Mouse (Mus musculus): ENCODE measurements around the gene 1700023F06Rik.

Gene 1700023F06Rik

DNA sequence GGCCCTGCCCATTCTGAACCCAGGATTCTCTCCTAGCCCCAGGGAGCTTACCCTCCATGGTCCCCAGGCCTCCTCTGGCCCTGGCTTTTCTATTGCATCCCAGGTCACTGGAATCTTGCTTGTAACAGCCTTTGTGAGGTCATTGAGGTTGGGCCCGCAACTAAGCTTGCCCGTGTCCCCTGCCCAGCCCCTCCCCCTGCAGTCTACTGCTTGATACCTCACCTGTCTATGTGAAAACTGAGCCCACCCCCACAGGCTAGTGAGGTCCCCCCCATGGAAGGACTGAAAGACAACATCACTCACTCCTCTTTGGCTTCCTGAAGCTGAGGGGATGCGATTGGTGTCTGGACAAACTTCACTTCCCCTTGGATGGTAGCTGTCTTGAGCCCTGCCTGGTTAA lies at the start of gene 1700023F06Rik:
1700023F06Rik (minus strand) TSS at position 101 of the 400 bp plus-strand sequence.
- DNase-seq (ENCODE audit: low read depth) = no peak

DNA sequence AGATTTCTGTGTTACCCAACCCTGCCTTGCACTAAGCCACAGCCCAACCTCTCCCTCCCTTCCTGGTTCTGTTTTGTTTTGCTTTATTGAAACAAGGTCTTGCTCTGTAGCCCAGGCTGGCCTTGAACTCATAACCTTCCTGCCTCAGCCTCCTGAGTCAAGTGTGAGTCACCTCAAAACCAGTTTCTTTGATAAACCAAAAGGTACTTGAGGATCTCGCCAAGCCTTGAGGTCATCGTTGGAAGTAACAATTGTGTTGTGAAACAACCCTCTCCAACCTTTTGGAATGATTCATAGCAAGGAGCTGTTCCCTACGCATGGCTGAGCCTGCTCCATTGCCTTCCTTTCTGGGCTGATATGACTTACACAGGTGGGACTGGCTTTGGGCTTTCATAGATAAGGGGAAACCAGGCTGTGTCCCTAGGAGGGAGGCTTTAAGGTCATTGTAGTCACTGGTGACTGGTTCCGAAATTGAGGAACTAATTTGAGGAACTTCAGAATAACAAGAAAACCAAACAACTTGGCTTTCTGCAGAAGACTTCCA lies 49.7 kb upstream of the 1700023F06Rik start:
- peak; percentile 70 for DNase-seq (ENCODE audit: low read depth)

DNA sequence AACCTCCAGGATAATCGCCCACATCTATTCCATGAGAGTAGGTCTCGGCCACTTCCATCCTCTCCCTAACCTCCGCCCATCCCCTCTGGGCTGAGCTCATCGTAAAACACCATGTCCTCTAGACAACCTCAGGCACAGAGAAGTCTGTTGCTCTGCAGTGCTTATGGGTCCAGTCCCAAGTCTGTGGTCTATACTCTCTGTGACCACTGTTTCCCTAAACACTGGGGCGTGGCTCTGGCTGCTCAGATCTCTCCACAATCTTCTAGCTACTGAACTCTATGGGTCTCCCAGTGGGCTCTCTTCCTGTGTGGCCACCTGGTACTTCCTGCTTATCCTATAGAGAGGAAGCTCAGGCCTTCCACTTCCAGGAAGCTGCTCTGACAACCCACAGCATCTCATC lies 45.2 kb upstream of the 1700023F06Rik start:
- no peak for DNase-seq (ENCODE audit: low read depth)

DNA sequence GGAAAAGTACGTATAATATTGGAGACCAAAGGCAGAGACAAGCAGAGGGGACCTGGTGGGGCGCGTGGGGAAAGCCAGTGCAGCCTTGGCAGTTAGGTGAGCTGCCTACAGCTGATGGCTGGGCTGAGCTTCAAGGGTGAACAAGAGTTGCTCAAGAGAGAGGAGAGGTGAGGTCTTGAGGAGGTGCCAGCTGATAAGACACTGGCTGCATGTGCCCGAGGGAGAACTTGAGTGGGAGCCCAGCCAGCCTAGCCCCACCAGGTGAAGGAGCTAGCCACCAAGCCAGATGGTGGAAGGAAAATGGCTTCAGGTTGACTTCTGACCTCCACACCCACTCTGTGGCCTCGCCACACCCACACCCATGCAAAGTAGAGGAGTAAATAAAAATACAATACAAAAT lies 44.0 kb upstream of the 1700023F06Rik start:
- DNase-seq (ENCODE audit: low read depth) = no peak

DNA sequence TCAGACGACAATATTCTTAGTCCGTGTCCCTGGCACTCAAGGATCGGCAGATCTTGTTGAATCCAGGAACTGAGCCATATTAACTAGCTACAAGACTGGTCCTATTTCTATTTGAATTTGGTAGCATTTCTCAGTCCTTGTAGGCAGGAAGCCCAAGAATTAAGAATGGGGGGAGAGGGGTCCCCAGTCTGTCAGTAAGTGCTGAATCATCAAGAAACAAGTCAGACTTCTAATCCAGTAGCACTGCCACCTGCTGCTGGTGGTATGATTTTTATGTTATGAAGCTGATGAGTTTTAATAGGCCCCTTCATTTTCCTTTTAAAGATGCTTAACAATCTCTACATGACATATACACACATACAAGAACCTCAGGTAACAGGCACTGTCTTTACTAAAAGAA lies 42.0 kb upstream of the 1700023F06Rik start:
- no peak for DNase-seq (ENCODE audit: low read depth)

DNA sequence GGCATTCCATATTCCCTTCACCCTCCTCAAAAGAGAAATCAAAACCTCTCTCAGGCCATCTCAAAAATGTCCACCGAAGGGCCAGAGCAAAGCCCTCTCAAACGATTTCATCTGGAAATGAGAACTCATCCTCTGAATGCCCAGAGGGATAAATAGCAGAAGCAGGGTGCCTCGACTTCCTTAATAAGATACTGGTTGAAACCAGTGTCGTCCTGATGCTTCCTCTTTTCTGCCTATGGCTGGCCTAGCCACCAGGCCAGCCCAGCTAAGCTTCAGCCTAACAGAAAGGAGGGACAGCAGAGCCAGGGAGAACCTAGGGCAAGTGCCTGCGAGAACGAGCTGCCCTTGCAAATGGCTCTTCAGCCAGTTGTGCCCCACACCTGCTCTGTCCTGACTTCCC lies 41.2 kb upstream of the 1700023F06Rik start:
- no peak for DNase-seq (ENCODE audit: low read depth)

DNA sequence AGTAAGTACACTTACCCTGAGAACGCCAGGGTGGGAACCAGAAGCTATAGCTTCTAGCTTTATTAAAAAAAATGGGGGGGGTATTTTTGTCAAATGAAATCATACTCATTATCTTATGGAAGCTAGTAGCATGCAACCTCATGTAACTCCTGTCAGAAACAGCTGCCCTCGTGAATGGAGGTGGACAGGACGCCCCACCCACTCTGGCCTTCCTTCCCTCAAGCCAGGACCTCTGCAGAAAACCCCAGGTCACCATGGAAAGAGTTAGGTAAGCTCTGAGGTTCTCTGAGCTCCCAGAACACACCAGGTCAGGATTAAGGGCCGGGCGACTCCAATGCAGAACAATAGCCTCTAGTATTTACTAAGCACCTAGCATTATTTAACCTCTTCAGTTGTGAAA lies 40.5 kb upstream of the 1700023F06Rik start:
- DNase-seq (ENCODE audit: low read depth) = no peak

DNA sequence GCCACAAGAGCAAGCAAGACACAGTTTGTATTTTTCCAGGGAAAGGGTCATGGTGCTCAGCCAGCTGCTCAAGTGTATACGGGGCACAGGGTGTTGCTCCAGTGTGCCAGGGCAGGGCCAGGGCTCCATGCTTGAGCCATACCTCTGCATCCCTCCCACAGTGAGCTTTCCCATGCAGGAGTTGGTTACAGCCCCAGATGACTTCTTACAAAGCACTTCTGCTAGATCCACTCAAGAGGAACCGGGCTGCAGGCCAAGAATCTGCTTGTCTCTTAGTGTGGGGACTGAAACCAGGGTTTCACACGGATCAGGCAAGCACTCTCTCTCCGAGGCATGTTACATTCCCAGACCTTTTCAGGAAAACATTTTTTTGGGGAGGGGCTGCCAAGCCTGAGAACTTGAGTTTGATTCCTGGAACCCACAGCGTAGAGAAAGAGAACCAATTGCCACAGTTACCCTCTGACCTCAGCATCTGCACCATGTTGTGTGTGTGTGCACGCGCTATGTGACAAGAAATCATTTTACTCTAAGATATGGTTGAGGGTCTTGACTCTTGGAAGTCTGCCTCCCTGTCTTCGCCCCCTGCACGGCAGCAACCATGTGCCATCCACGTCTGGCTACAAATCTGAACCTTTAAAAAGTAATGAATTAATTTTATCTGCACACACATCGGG lies 39.3 kb upstream of the 1700023F06Rik start:
- peak; percentile 80 for DNase-seq (ENCODE audit: low read depth)

DNA sequence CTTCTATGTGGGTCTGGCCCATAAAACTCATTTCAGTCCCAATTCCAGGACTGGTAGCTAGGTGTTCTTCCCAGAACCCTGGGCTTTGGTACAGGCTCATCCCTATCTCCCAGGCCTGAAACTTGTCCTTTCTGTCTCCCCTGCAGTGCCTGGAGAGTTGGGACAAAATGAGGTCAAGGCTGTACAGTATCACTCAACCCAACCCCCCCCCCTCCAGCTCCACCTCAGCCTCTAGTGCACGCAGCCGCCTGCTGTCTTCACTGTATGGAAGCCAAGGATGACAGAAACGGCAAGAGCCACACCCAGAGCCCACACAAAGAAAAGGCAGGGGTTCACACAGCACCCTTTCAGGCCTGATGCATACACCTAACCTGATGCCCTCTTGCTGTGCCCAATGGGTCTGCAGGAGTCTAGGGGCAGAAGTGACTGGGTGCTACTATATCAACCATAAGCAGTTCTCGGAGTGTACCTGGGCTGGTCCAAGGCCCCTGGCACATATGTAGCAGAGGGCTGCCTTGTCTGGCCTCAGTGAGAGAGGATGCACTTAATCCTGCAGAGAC lies 38.5 kb upstream of the 1700023F06Rik start:
- no peak for DNase-seq (ENCODE audit: low read depth)

DNA sequence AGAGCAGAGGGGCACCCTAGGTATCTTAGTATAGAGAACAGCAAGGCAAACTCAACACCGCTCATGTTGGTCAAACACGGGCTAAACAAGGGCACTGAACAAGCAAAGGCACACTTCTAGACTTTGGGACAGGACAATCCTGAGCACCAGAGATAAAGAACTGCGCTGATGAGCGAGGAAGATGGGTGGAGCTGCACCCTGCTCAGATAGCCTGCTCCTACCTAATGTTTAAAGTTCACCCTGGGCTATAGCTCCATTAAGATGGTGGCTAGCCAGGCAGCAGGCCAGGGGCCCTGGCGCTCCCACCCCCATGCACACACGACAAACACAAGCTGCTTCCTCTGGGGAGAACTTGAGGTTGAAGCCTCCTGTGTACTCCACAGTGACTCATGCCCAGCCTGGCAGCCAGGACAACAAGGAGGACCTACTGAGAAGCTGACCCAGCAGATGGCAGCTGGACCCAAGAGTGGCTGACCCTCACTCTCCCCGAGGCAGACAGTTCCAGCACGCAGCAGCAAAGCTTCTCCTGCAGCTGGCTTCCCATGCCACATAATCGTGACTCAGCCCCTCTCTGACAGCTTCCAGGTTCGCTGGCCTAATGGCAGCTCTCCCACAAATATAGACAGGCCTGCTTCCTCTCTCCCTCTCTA lies 37.8 kb upstream of the 1700023F06Rik start:
- DNase-seq (ENCODE audit: low read depth) = peak; percentile 87

DNA sequence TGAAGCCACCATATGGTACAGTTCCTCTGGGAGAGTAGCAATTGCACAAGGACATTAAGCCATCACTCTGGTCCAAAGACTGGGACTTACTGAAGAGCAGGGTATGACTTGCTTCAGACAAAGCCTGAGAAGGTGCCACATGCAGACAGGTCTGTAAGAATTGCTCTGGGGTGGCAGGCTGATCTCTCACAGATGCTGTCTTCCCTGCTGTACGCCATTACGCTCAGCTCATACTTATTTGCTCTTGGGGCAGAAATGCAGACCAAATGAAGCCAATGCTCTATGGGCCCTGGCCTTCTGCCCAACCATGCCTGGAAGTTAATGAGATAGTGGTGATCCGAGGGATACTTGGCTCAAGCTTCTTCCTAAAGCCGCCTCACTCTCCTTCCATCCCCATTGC lies 36.5 kb upstream of the 1700023F06Rik start:
- peak; percentile 36 for DNase-seq (ENCODE audit: low read depth)

DNA sequence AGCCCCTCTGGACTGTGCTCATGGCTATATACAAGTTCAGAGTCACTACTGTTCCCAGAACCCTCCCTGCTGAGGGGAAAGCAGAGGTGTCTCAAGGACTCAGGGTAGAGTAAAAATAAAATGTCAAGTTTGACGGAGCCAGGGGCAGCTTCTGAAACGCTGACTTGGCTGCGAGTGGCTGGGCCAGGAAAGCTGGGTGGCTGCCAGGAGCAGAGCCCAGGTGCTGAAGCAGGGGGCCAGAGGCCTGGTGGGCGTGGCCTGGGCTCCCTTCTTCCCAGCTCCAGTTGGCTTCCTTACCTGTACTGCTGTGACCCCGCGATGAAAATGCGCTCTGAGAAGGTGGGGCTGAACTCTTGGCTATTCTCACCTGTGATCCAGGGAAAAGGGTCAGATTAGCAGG lies 32.4 kb upstream of the 1700023F06Rik start:
- DNase-seq (ENCODE audit: low read depth) = no peak

DNA sequence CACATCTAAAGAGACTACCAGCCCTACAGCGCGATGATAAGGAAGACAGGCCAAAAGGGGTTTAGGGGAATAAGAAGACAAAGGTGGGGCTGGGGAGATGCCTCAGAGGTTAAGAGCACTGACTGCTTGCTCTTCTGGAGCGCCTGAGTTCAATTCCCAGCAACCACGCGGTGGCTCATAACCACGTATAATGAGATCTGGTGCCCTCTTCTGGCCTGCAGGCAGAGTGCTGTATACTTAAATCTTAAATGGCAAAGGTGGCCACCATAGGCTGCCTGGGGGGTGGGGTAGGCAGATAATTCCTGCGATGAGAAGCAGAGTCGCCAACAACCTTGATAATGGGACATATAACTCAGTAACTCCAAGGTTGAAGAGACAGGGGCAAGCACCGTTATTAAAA lies 29.4 kb upstream of the 1700023F06Rik start:
- no peak for DNase-seq (ENCODE audit: low read depth)

DNA sequence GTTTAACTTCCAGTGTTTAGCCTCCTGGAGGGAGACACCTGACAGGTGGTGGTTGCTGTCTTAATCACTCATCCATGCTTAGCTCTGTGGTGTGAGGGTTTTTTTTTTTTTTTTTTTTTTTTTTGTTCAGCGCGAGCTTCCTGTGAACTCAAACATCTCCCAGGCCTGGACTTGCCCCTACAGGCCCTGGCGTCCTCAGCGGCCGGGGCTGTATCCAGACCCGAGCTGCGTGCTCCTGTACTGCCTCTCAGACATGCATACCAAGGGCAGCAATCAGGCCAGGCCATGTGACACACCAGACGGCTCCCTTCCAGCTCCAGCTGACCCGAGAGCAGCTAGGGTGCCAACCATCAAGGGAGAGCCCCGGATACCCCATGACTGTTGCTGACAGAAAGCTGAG lies 28.5 kb upstream of the 1700023F06Rik start:
- no peak for DNase-seq (ENCODE audit: low read depth)

DNA sequence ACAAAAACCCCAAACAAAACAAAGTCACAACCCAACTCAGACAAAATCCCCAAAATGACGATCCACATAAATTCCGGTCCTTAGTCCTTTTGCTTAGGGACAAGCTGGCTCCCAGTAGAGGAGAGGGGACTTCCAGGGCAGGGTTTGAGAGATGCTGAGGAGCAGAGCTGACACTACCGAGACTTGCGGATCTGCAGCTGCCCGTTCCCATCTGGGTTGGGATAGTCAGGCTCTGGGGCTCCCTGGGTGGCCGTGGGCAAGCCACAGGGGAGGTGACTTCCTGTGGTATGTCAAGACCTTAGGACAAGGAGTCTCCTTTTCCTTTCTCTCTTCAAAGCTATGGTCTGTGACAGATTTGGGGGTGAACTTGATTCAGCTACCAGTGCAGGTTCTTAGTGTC lies 28.1 kb upstream of the 1700023F06Rik start:
- DNase-seq (ENCODE audit: low read depth) = no peak

DNA sequence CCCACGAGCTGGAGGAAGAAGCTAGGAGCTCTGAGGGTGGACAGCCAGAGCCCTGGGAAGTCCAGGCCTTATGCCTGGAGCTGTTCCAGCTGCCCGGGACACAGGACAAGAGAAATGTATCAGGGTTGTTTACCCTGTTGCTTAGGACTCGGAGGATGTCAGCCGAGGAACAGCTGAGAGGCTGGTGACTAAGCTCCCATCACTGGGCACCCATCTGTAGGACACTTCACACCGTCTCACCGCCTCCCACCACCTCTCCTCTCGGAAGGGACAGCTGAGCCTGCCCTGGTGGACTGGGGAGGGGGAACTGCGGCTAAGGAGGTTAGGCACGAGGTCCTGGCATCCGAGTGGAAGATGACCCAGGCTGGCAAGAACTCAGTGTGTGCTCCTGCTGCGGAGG lies 27.3 kb upstream of the 1700023F06Rik start:
- no peak for DNase-seq (ENCODE audit: low read depth)

DNA sequence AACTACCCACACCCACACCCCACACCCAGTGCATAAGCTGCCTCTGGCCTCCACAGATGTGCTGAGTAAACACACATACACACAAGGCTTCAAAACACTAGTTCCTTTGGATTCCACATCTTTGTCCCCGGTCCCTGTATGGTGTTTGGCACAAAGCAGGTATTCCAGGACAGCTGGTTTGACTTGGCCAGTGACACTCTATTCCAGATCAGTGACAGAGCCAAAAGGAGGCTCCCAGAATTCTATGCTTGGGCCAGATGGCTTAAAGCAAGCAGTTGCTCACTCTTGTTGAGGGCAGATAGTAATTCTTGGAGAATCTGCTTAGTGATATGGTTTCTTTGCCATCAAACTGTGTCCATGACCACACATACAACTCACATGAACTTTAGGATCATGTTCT lies 26.1 kb upstream of the 1700023F06Rik start:
- DNase-seq (ENCODE audit: low read depth) = no peak

DNA sequence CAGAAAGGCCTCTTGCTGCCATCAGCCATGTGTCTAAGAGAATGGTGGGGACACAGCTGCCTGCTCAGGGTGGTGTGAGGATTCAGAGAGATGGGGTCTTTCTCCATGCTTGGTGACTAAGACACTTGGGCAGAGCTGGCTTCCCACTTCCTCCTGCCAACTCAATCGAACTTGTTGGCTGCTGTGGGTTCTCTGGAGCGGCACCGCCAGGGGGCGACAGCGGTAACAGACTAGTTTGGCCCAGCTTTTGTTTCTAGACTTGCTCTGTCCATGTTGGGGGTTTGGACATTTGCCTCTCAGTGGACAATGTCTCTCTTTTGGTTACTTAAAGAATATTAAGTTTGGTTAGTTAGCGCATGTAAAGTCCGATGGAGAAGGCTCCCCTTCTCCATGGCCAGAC lies 24.6 kb upstream of the 1700023F06Rik start:
- peak; percentile 88 for DNase-seq (ENCODE audit: low read depth)

DNA sequence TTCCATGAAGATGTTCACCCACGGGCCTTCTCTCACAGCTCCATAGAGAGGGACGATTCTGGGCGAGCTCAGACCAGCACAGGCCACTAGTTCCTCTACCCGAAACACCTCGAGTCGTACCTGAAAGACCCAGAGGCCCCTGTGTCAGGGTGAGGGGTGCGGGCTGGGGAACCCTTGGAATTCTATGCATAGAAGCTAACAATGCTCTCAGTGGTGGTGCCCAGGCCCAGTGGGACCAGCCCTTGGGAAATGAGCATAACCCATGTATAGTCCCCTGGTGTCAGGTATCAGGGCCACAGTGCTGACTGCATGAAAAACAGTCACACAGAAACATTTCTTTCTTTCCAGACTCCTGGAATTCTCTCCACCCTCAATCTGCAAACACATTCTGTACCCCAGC lies 23.0 kb upstream of the 1700023F06Rik start:
- no peak for DNase-seq (ENCODE audit: low read depth)

DNA sequence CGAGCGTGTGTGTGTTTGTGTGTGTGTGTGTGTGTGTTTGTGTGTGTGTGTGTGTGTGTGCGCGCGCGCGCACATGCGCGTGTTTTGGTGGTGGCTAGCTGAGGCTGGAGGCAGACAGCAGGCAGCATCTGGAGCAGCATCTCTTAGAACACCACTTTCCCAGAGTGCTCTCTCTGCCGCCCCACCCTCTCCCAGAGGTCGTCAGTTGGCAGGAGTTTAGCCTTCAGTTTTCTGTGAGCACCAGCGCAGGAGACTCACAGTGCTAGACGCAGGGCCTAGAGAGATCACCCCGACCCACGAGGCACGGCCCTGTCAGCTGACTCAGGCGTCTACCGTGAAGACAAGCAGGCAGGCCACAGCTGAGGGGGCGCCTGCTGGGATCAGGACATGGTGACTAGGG lies 22.3 kb upstream of the 1700023F06Rik start:
- no peak for DNase-seq (ENCODE audit: low read depth)

DNA sequence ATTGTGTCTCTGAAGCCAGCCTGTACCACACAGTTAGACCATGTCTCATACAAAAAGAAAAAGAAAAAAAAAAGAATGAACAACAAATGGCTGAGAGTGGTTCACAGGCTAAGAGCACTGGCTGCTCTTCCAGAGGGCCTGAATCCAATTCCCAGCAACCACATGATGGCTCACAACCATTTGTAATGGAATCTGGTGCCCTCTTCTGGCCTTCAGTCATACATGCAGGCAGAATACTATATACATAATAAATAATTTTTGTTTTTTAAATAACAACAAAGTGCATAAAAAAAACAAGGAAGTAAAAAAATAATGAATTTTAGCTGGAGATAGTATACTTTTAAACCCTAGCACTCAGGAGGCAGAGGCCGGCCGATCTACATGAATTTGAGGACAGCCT lies 21.2 kb upstream of the 1700023F06Rik start:
- DNase-seq (ENCODE audit: low read depth) = no peak

DNA sequence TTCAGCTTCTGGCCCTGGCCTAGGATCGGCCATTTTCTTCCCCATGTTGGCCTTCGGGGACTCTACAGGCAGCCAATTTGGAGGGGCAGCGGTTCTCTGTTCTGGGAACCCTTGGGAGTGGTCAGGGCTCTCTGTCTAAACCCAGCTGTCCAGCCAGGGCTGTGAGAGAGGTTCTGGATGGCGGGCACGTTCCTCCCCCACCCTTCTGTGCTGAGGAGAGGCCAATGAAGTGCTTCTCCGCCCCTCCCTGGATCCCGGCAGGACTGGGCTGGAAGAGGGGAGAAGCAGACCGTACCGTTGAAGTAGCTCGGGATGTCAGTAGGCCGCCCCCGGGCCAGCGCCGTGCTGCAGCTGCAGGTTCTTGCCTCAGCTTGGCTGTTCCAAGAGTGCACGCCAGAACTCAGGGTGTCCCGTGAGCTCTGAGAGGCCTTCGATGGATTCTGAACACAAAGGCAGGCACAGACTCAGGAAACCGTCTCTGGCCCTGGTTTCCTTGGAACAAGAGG lies 15.6 kb upstream of the 1700023F06Rik start:
- DNase-seq (ENCODE audit: low read depth) = no peak

DNA sequence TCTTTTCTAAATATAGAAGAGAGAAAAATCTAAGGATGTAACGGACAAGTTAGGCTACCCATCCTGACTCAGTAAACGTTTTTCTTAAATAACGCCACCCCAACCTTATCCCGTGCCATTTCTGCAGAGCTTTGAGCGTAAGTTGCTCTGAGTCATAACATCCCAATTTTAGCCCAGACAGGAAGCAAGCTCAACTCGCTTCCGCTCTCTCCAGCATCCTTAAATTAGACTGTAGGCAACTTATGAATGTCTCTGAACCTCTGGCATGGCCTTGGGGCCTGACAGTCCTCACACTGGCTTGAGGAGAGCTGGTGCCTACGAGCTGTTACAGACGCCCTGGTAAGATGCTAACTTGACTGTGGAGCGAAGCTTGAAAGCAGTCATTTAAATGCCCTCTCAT lies 15.1 kb upstream of the 1700023F06Rik start:
- DNase-seq (ENCODE audit: low read depth) = no peak
